Mouse (Mus musculus) lung, adult 2 months (tissue): ENCODE results near the gene St8sia6. TPM values are rescaled to one million over a fixed set of nuclear protein-coding genes. Genes with fewer than 3 reads are reported as not detected.
"Not testable (repeated sequence)": the region's sequence is repeated elsewhere in the genome, so short reads cannot be mapped to it uniquely, and the experiment has no call there.

Experiments
- DNase-seq: peaks from one replicate; pipeline ENCODE4 v3.0.0; 2022
- H3K4me1 ChIP-seq: fragments of 200-500 bp; 2 replicates; pipeline ENCODE4 v1.6.1; 2011; ENCODE audit warnings: low read length; ENCODE audit not compliant: control insufficient read depth, insufficient read depth
- H3K4me3 ChIP-seq: fragments of 200-500 bp; replicated peaks from 2 replicates; pipeline ENCODE3; 2011; ENCODE audit warnings: low read depth, mild to moderate bottlenecking, control low read depth, low read length; ENCODE audit errors: extremely low read depth
- CTCF ChIP-seq: fragments of 200-500 bp; IDR thresholded peaks from 2 replicates; pipeline ENCODE4 v1.5.1; 2011; ENCODE audit warnings: mild to moderate bottlenecking, low read length, control low read depth; ENCODE audit not compliant: insufficient read depth
- POLR2A ChIP-seq: fragments of 200-500 bp; IDR thresholded peaks from 2 replicates; pipeline ENCODE4 v1.6.1; 2011; ENCODE audit warnings: low read depth, mild to moderate bottlenecking, control low read depth, low read length, borderline replicate concordance; ENCODE audit errors: extremely low read depth
- WGBS: fragments of 180-500 bp; shearing (Covaris S2); methylation state at CpG from one replicate; pipeline ENCODE4 v1.1.7; 2018; 5-methylcytosine and 5-hydroxymethylcytosine counted together
- polyA plus RNA-seq: library from polyadenylated mRNA; depleted of rRNA; stranded (reverse); fragments of >200 nt; gene quantifications from 2 replicates; pipeline ENCODE4 v1.2.3, GENCODE M21; 2012; rRNA removed

The St8sia6 gene
- polyA plus RNA-seq, 1 experiment: 0.53 TPM

GRCm38 (mm10) chr2:13672946-13673345, 120.9 kb downstream of the St8sia6 start:
- no peak for DNase-seq
- Histone ChIP-seq H3K4me3 (no peak overlapping the region), H3K4me1 (no peaks in the 10 kb centered on the region)
- WGBS: 62% methylated on average over 3 of the region's 3 CpGs
- TF ChIP-seq CTCF (peak; percentile 61), POLR2A (no peak)

- no peak for TF ChIP-seq POLR2A
- TF ChIP-seq CTCF: no peak
- WGBS: 74% methylated on average over 12 of the region's 12 CpGs
Observed at GRCm38 (mm10) chr2:13672426-13672825, 121.4 kb downstream of the St8sia6 start.

GRCm38 (mm10) chr2:13634866-13635265, 159.0 kb downstream of the St8sia6 start:
- no peak for TF ChIP-seq POLR2A
- no peak for TF ChIP-seq CTCF
- no peak for DNase-seq
- Histone ChIP-seq H3K4me3 (no peak overlapping the region), H3K4me1 (no peaks in the 10 kb centered on the region)
- 38% methylated on average over 1 of the region's 1 CpGs for WGBS

More at GRCm38 (mm10) chr2:13672426-13672825, 121.4 kb downstream of the St8sia6 start:
- Histone ChIP-seq H3K4me3 (no peak overlapping the region), H3K4me1 (no peaks in the 10 kb centered on the region)
- DNase-seq: no peak

GRCm38 (mm10) chr2:13630136-13630832, 163.6 kb downstream of the St8sia6 start:
- H3K4me3 ChIP-seq: no peak overlapping the region
- WGBS: 80% methylated on average over 7 of the region's 7 CpGs
- no peak for DNase-seq
- TF ChIP-seq CTCF (no peak), POLR2A (no peak)
- H3K4me1 ChIP-seq: no peaks in the 10 kb centered on the region

GRCm38 (mm10) chr2:13603636-13604035, 190.2 kb downstream of the St8sia6 start:
- not testable (repeated sequence) for DNase-seq, H3K4me1 ChIP-seq, H3K4me3 ChIP-seq
- WGBS: 61% methylated on average over 5 of the region's 5 CpGs

GRCm38 (mm10) chr2:13603093-13603492, 190.8 kb downstream of the St8sia6 start:
- no peak overlapping the region for H3K4me3 ChIP-seq
- H3K4me1 ChIP-seq: no peaks in the 10 kb centered on the region
- no peak for DNase-seq
- no peak for TF ChIP-seq POLR2A
- TF ChIP-seq CTCF: no peak

Other genes starting within 250 kb of the St8sia6 start
- 2.2 and 4.2 TPM in 2 replicates for gene Trdmt1, start 249.4 kb downstream of the St8sia6 start, polyA plus RNA-seq
- 1,792 and 2,353 TPM in 2 replicates for gene Vim, start 220.1 kb downstream of the St8sia6 start, polyA plus RNA-seq